Mouse (Mus musculus): ENCODE measurements around the gene Col25a1. TPM values are rescaled to one million over a fixed set of nuclear protein-coding genes. Genes with fewer than 3 reads are reported as not detected.

Gene Col25a1
- polyA plus RNA-seq, 1 experiment from 2014 or later, result 3.6 TPM

DNA sequence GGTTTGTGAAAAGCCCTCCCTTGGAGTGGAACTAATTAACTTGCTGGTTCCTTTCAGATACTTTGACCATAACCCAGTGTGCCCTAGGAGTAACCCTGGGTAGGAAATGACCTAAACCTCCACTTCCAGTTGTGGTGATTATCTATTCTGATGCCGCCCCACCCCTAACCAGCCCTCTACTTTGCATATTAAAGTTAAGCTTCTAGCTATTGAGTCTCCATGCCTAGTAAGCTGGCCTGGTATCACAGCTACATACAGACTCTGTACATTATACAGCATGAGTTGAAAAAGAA lies 270.2 kb downstream of the Col25a1 start:
- Histone ChIP-seq H3K4me3 (replicated peaks) (no peak overlapping the region), H3K4me1 (no peaks in the 10 kb centered on the region), H3K27ac (no peak overlapping the region), H3K27me3 (replicated peaks) (no peaks in the 10 kb centered on the region), H3K36me3 (no peaks in the 10 kb centered on the region), H3K4me2 (no peak overlapping the region), H3K9me3 (no peaks in the 10 kb centered on the region), H3K9ac (no peak overlapping the region)
- ATAC-seq (ENCODE audit: insufficient read depth, low FRiP score, low read depth), result no peak
- 73% methylated on average over 1 of the region's 1 CpGs for WGBS

GRCm38 (mm10) chr3:130404525-130405409 lies 273.5 kb downstream of the Col25a1 start:
- ATAC-seq (ENCODE audit: insufficient read depth, low FRiP score, low read depth), result no peak
- no peaks in the 10 kb centered on the region for H3K9me3 ChIP-seq

GRCm38 (mm10) chr3:130407201-130407600 lies 275.9 kb downstream of the Col25a1 start:
- Histone ChIP-seq H3K27me3 (replicated peaks) (no peaks in the 10 kb centered on the region; the same call in 1 of the 2 replicates), H3K4me2 (no peak overlapping the region), H3K4me3 (replicated peaks) (no peak overlapping the region), H3K36me3 (no peaks in the 10 kb centered on the region), H3K9ac (no peak overlapping the region), H3K27ac (no peak overlapping the region), H3K9me3 (no peaks in the 10 kb centered on the region), H3K4me1 (no peaks in the 10 kb centered on the region)
- 60% methylated on average over 6 of the region's 6 CpGs for WGBS
- no peak for ATAC-seq (ENCODE audit: insufficient read depth, low FRiP score, low read depth)

More at GRCm38 (mm10) chr3:130404525-130405409, 273.5 kb downstream of the Col25a1 start:
- H3K9ac ChIP-seq, result no peak overlapping the region
- no peaks in the 10 kb centered on the region; the same call in 1 of the 2 replicates for H3K27me3 ChIP-seq (replicated peaks)
- whole genome bisulfite sequencing, result 68% methylated on average over 8 of the region's 8 CpGs
- H3K4me1 ChIP-seq, result no peaks in the 10 kb centered on the region
- H3K4me3 ChIP-seq (replicated peaks), result no peak overlapping the region
- H3K36me3 ChIP-seq, result no peaks in the 10 kb centered on the region
- H3K4me2 ChIP-seq, result no peak overlapping the region
- H3K27ac ChIP-seq, result no peak overlapping the region

GRCm38 (mm10) chr3:130413239-130413638 lies 281.9 kb downstream of the Col25a1 start:
- no peak for ATAC-seq (ENCODE audit: insufficient read depth, low FRiP score, low read depth)
- WGBS, result 43% methylated on average over 4 of the region's 4 CpGs
- no peak overlapping the region for H3K4me3 ChIP-seq (replicated peaks)
- H3K9ac ChIP-seq, result no peak overlapping the region
- H3K4me1 ChIP-seq, result no peaks in the 10 kb centered on the region
- no peak overlapping the region for H3K27ac ChIP-seq
- H3K36me3 ChIP-seq, result no peaks in the 10 kb centered on the region
- H3K9me3 ChIP-seq, result no peaks in the 10 kb centered on the region
- no peaks in the 10 kb centered on the region; the same call in 1 of the 2 replicates for H3K27me3 ChIP-seq (replicated peaks)
- no peak overlapping the region for H3K4me2 ChIP-seq

DNA sequence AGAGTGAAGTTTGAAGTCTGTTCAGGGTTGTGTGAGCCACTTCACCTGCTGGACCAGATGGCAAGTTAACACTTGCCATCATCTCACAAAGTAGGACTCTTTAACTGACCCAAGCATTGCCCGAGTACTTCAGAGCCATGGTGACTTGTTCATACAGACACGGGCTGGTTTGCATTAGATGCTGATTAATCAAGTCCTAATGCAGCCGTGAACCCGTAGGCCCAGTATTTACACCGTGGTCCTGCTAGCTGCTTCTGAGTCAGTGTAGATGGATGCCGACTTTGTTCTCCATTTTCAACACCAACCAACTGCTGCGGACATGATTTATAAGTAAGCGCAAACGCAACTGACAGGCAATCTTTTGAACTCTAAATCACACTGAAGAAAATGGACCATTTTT lies 287.6 kb downstream of the Col25a1 start:
- H3K27me3 ChIP-seq (replicated peaks), result no peaks in the 10 kb centered on the region
- WGBS, result 58% methylated on average over 9 of the region's 9 CpGs
- no peak overlapping the region for H3K4me2 ChIP-seq
- no peak overlapping the region for H3K4me3 ChIP-seq (replicated peaks)
- H3K4me1 ChIP-seq, result no peaks in the 10 kb centered on the region
- H3K9ac ChIP-seq, result no peak overlapping the region
- no peak overlapping the region for H3K27ac ChIP-seq
- H3K36me3 ChIP-seq, result no peaks in the 10 kb centered on the region
- ATAC-seq (ENCODE audit: insufficient read depth, low FRiP score, low read depth), result no peak
- no peaks in the 10 kb centered on the region for H3K9me3 ChIP-seq

DNA sequence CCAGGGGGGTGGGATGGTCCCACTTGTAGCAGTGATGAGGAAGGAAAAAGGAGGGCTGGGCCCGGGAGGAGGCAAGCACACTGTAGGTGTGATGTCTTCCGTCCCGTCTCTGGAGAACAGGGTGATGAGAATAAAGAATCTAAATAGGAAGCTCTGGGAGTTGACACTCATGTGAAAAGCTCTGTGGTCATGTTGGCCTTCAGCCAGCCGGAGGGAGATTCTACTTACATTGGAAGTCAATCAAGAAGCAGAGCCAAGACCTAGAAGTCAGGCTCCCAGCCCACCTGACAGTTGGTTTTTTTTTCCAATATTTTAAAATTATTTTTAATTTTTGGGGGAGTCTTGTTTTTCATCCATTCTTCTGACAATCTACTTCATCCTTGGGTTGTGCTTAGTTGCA lies 297.5 kb downstream of the Col25a1 start:
- Histone ChIP-seq H3K9me3 (no peaks in the 10 kb centered on the region), H3K4me1 (no peaks in the 10 kb centered on the region), H3K27ac (no peak overlapping the region), H3K9ac (no peak overlapping the region), H3K4me3 (replicated peaks) (no peak overlapping the region), H3K4me2 (no peak overlapping the region), H3K27me3 (replicated peaks) (no peaks in the 10 kb centered on the region), H3K36me3 (no peaks in the 10 kb centered on the region)
- WGBS, result 84% methylated on average over 4 of the region's 4 CpGs
- no peak for ATAC-seq (ENCODE audit: insufficient read depth, low FRiP score, low read depth)

DNA sequence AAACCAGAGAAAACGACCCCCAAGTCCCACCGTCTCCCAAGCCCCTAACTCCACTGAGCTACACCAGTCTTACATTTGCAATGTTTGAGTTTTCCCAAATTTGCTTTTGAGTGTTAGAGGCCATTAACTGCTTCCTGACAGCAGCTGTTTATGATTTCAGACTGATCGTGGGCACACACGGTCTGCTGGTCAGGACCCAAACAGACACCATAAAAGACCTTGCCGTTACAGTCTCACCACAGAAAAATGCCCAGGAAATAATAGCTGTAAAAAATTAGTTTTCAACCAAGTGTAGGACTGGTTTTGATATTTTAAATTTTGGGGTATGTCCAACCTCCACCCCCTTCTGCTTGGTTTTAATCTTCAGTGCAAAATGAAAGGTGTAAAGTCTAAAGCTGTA lies 298.8 kb downstream of the Col25a1 start:
- no peak overlapping the region for H3K27ac ChIP-seq
- H3K9me3 ChIP-seq, result no peaks in the 10 kb centered on the region
- H3K4me3 ChIP-seq (replicated peaks), result no peak overlapping the region
- H3K36me3 ChIP-seq, result no peaks in the 10 kb centered on the region
- H3K9ac ChIP-seq, result no peak overlapping the region
- no peaks in the 10 kb centered on the region for H3K4me1 ChIP-seq
- 77% methylated on average over 5 of the region's 5 CpGs for WGBS
- no peaks in the 10 kb centered on the region for H3K27me3 ChIP-seq (replicated peaks)
- no peak overlapping the region for H3K4me2 ChIP-seq
- ATAC-seq (ENCODE audit: insufficient read depth, low FRiP score, low read depth), result no peak

DNA sequence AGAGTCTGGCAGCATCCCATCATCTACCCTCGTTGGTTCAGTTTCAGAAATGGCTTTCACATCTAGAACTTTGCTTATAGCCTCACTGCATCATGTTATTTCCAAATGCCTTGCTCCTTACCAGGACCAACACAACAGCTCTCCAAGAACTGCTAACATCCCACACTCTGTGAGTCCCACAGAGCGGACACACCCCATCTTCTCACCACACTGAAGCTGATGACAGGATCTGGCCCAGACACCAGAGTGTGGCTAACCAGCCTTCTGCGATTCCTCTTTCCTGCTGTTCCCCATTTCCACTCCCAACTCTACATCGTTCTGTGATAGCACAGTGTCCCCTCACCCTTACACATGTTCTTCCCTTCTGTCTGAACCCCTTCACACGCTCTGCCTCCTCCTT lies 301.5 kb downstream of the Col25a1 start:
- no peak overlapping the region for H3K4me3 ChIP-seq (replicated peaks)
- no peak overlapping the region for H3K9ac ChIP-seq
- no peaks in the 10 kb centered on the region for H3K9me3 ChIP-seq
- H3K27me3 ChIP-seq (replicated peaks), result no peaks in the 10 kb centered on the region
- no peak for ATAC-seq (ENCODE audit: insufficient read depth, low FRiP score, low read depth)
- no peak overlapping the region for H3K4me2 ChIP-seq
- no peak overlapping the region for H3K27ac ChIP-seq
- H3K4me1 ChIP-seq, result no peaks in the 10 kb centered on the region
- 80% methylated on average over 5 of the region's 5 CpGs for WGBS
- H3K36me3 ChIP-seq, result no peaks in the 10 kb centered on the region

DNA sequence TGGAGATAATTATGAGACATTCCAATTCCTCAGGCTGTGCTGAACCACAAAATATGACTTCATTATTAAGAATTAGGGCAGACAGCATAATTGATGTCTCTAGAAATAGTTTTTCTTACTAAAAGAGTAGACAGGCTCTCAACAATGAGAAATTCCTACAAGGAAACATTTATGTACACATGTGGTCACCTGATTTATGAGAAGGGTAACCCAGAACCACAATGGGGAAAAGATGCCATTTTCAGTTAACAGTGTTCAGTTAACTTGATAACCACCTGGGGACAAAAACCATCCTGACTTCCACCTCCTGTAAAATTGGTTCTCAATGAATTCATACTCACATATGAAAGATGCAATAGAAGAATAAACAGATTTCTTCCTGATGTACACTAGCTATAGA lies 305.7 kb downstream of the Col25a1 start:
- Histone ChIP-seq H3K4me1 (no peaks in the 10 kb centered on the region), H3K4me2 (no peak overlapping the region), H3K4me3 (replicated peaks) (no peak overlapping the region), H3K27me3 (replicated peaks) (no peaks in the 10 kb centered on the region), H3K27ac (no peak overlapping the region), H3K36me3 (no peaks in the 10 kb centered on the region), H3K9ac (no peak overlapping the region), H3K9me3 (no peaks in the 10 kb centered on the region)
- no peak for ATAC-seq (ENCODE audit: insufficient read depth, low FRiP score, low read depth)

DNA sequence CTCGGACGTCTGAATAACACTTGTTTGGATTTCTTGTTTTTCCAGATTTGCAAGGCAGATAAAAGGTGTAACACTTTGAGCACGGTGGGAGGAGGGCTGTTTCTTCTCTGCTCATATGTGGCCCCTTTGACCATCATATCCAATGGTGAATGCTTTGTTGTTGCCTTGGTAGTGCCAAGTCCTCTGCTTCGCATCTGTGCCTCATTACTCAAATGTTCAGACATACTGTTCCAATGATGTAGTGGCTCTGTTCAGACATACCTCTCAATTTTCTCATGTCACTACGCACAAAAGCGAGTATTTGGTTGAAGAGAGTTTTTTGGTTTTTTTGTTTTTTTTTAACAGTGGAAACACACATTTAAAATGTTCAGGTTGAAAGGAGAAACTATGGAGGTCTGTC lies 308.5 kb downstream of the Col25a1 start:
- Histone ChIP-seq H3K4me2 (no peak overlapping the region), H3K9me3 (no peaks in the 10 kb centered on the region), H3K36me3 (no peaks in the 10 kb centered on the region), H3K27me3 (replicated peaks) (no peaks in the 10 kb centered on the region), H3K4me3 (replicated peaks) (no peak overlapping the region), H3K4me1 (no peaks in the 10 kb centered on the region), H3K9ac (no peak overlapping the region), H3K27ac (no peak overlapping the region)
- no peak for ATAC-seq (ENCODE audit: insufficient read depth, low FRiP score, low read depth)
- WGBS, result 91% methylated on average over 6 of the region's 6 CpGs

DNA sequence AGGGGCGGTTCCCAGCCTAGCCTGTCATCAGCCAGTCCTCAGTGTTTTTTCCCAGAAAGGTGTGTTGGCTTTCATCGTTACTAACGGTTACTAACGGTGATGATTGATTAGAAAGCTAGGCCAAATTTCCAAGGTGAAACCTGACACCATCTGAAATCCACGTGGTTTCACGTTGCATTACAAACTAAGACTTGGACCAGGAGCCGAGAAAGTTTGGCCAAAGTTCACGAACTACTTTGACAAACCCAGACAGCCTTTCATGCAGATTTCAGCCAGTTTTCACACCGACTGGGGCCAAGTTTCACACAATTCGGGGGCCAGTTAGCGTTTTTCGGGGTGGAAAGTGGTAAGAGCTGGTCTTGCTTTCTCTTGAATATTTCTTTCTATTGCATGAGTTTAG lies 309.4 kb downstream of the Col25a1 start:
- H3K4me3 ChIP-seq (replicated peaks), result no peak overlapping the region
- H3K36me3 ChIP-seq, result no peaks in the 10 kb centered on the region
- H3K4me2 ChIP-seq, result no peak overlapping the region
- H3K9ac ChIP-seq, result no peak overlapping the region
- no peaks in the 10 kb centered on the region for H3K4me1 ChIP-seq
- H3K27ac ChIP-seq, result no peak overlapping the region
- no peak for ATAC-seq (ENCODE audit: insufficient read depth, low FRiP score, low read depth)
- no peaks in the 10 kb centered on the region for H3K27me3 ChIP-seq (replicated peaks)
- H3K9me3 ChIP-seq, result no peaks in the 10 kb centered on the region
- 41% methylated on average over 12 of the region's 12 CpGs for WGBS

- ATAC-seq (ENCODE audit: insufficient read depth, low FRiP score, low read depth), result no peak
- 51% methylated on average over 13 of the region's 13 CpGs for WGBS
- Histone ChIP-seq H3K4me1 (no peaks in the 10 kb centered on the region), H3K36me3 (no peaks in the 10 kb centered on the region), H3K27ac (no peak overlapping the region), H3K9ac (no peak overlapping the region), H3K27me3 (replicated peaks) (no peaks in the 10 kb centered on the region), H3K9me3 (no peaks in the 10 kb centered on the region), H3K4me3 (replicated peaks) (no peak overlapping the region), H3K4me2 (no peak overlapping the region)
Observed at GRCm38 (mm10) chr3:130443842-130444627, 312.7 kb downstream of the Col25a1 start.
